Comparison of ENCODE assay signal across 15 mouse cellular contexts in the genomic region with DNA sequence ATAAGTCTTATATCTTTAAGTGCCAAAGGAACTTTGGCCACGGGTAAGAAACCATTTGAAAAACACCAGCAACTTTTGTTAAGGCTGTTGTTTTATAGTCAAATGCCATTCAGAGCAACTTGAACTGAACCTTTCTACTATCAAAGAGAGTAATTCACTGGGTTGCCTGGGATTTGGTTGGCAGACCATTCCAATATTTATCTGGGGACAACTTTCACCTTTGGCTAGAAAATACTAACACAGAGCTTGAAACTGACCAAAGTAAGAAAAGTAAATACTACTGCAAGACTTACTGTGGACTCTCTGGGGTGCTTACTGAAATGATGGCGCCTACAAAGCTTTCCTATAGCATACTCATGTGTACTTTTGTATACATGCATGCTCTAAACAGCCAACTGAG.
"Had no signal": no experiment of that assay in that cellular context is flagged by ENCODE, and none has a peak within 500 bp of the region (broad histone marks: within the 10 kb centered on the region; RNA-seq: fewer than 3 reads in every experiment).

No protein-coding gene starts in this region.

- DNase-seq: liver, postnatal 0 days; lung, adult 2 months; lung, postnatal 14 days; lung, postnatal 36 days; right cerebral cortex, postnatal 14 days; thymus, postnatal 14 days; thymus, postnatal 36 days had no signal

- H3K27ac ChIP-seq: lung, embryonic 15.5 days; macrophage; midbrain, embryonic 13.5 days; midbrain, embryonic 15.5 days; neural tube, embryonic 12.5 days; stomach, embryonic 15.5 days; stomach, postnatal 0 days had no signal

- H3K4me3 ChIP-seq: lung, embryonic 15.5 days; megakaryocyte, embryonic 14.5 days; midbrain, embryonic 13.5 days; midbrain, embryonic 15.5 days; neural tube, embryonic 12.5 days; stomach, embryonic 15.5 days had no signal
